Mouse (Mus musculus) macrophage (primary cell): Measurements from ENCODE around the gene Hsd17b2. TPM values are rescaled to one million over a fixed set of nuclear protein-coding genes. Genes with fewer than 3 reads are reported as not detected.
A peak's percentile ranks its signal among the peaks of the same experiment; 100 is the strongest.

Source experiments
- H3K27ac ChIP-seq: fragments of 350-480 bp; formaldehyde crosslinking; 2 replicates; pipeline ENCODE4 v1.9.0; 2021
- H3K36me3 ChIP-seq: fragments of 350-480 bp; formaldehyde crosslinking; 2 replicates; pipeline ENCODE4 v1.9.0; 2021; ENCODE audit errors: inconsistent target
- H3K4me3 ChIP-seq: fragments of 350-480 bp; formaldehyde crosslinking; 2 replicates; pipeline ENCODE4 v1.9.0; 2021; ENCODE audit errors: inconsistent target
- H3K79me2 ChIP-seq: fragments of 350-480 bp; formaldehyde crosslinking; 2 replicates; pipeline ENCODE4 v1.9.0; 2021; ENCODE audit errors: inconsistent target
- WGBS: methylation state at CpG from one replicate; pipeline ENCODE4 v1.1.7; 2026; ENCODE audit warnings: inconsistent platforms; ENCODE audit not compliant: missing documents; 5-methylcytosine and 5-hydroxymethylcytosine counted together
- polyA plus RNA-seq: library from polyadenylated mRNA; stranded (reverse); fragments of 250-400 nt; gene quantifications from 3 replicates; pipeline ENCODE4 v1.2.4, GENCODE M21; 2018; ENCODE audit warnings: inconsistent platforms
- total RNA-seq, 78 experiments: library from RNA; depleted of rRNA; stranded (reverse); fragments of 250-400 nt; gene quantifications; 1 replicate in 9 of 78; 2 replicates in 24 of 78; 3 replicates in 43 of 78; 4 replicates in 2 of 78; pipeline ENCODE4 v1.2.4; 2018; ENCODE audit warnings: inconsistent platforms in 56 of 78

Hsd17b2 gene
- total RNA-seq (2018; cell fraction: chromatin; rRNA removed) = not detected
- not detected for total RNA-seq (2018; cell fraction: cytosol; rRNA removed)
- total RNA-seq (2018; cell fraction: nucleus; rRNA removed) = not detected
- polyA plus RNA-seq = not detected in 3 replicates

- H3K27ac ChIP-seq = no peak within 1 kb of the TSS
- H3K79me2 ChIP-seq = no peaks in the 10 kb centered on the region
- WGBS = 31% methylated on average over 13 of the region's 13 CpGs
- no peaks in the 10 kb centered on the region for H3K36me3 ChIP-seq
- H3K4me3 ChIP-seq = no peak within 1 kb of the TSS
These were observed at the start of gene Hsd17b2 for GRCm38 (mm10) chr8:117701859-117702258. Hsd17b2 (plus strand) TSS chr8:117701904.

- Histone ChIP-seq H3K36me3 (no peaks in the 10 kb centered on the region), H3K79me2 (no peaks in the 10 kb centered on the region), H3K4me3 (no peak overlapping the region), H3K27ac (no peak overlapping the region)
- 100% methylated on average over 1 of the region's 1 CpGs for whole genome bisulfite sequencing
These were observed 49.4 kb upstream of the Hsd17b2 start for GRCm38 (mm10) chr8:117652318-117652717.

- peaks cover 11% of the 10 kb centered on the region; the same call in 1 of the 2 replicates for H3K36me3 ChIP-seq
- H3K4me3 ChIP-seq = no peak overlapping the region
- no peaks in the 10 kb centered on the region for H3K79me2 ChIP-seq
- H3K27ac ChIP-seq = no peak overlapping the region
- WGBS = 65% methylated on average over 7 of the region's 7 CpGs
These were observed 42.7 kb upstream of the Hsd17b2 start for GRCm38 (mm10) chr8:117658990-117659389.

- Histone ChIP-seq H3K36me3 (peaks cover 11% of the 10 kb centered on the region; the same call in 1 of the 2 replicates), H3K4me3 (no peak overlapping the region), H3K27ac (no peak overlapping the region), H3K79me2 (no peaks in the 10 kb centered on the region)
- 59% methylated on average over 11 of the region's 11 CpGs for WGBS
These were observed 41.2 kb upstream of the Hsd17b2 start for GRCm38 (mm10) chr8:117660358-117661031.

GRCm38 (mm10) chr8:117667349-117668124, 34.2 kb upstream of the Hsd17b2 start:
- Histone ChIP-seq H3K4me3 (no peak overlapping the region), H3K27ac (no peak overlapping the region), H3K79me2 (no peaks in the 10 kb centered on the region), H3K36me3 (peaks cover 11% of the 10 kb centered on the region; the same call in 1 of the 2 replicates)
- WGBS = 88% methylated on average over 13 of the region's 13 CpGs

- Histone ChIP-seq H3K4me3 (no peak overlapping the region), H3K27ac (no peak overlapping the region)
- WGBS = 59% methylated on average over 11 of the region's 11 CpGs
These were observed 31.2 kb upstream of the Hsd17b2 start for GRCm38 (mm10) chr8:117670461-117670860.

GRCm38 (mm10) chr8:117672558-117672957, 29.1 kb upstream of the Hsd17b2 start:
- no peak overlapping the region for H3K27ac ChIP-seq
- no peak overlapping the region for H3K4me3 ChIP-seq
- 90% methylated on average over 3 of the region's 3 CpGs for WGBS
- H3K79me2 ChIP-seq = no peaks in the 10 kb centered on the region
- no peaks in the 10 kb centered on the region for H3K36me3 ChIP-seq

More at GRCm38 (mm10) chr8:117670461-117670860, 31.2 kb upstream of the Hsd17b2 start:
- Histone ChIP-seq H3K36me3 (no peaks in the 10 kb centered on the region), H3K79me2 (no peaks in the 10 kb centered on the region)

GRCm38 (mm10) chr8:117673430-117673830, 28.3 kb upstream of the Hsd17b2 start, which contains the start of gene Sdr42e1:
Sdr42e1 (minus strand) TSS chr8:117673689.
- Histone ChIP-seq H3K27ac (no peak within 1 kb of the TSS), H3K36me3 (no peaks in the 10 kb centered on the region), H3K4me3 (peak within 1 kb of the TSS; percentile 80), H3K79me2 (no peaks in the 10 kb centered on the region)
- 12% methylated on average over 12 of the region's 17 CpGs for WGBS

GRCm38 (mm10) chr8:117675171-117675570, 26.5 kb upstream of the Hsd17b2 start:
- H3K79me2 ChIP-seq = no peaks in the 10 kb centered on the region
- 96% methylated on average over 5 of the region's 5 CpGs for WGBS
- no peaks in the 10 kb centered on the region for H3K36me3 ChIP-seq
- no peak overlapping the region for H3K27ac ChIP-seq
- H3K4me3 ChIP-seq = no peak overlapping the region

GRCm38 (mm10) chr8:117676460-117676859, 25.2 kb upstream of the Hsd17b2 start:
- Histone ChIP-seq H3K79me2 (no peaks in the 10 kb centered on the region), H3K36me3 (no peaks in the 10 kb centered on the region), H3K4me3 (no peak overlapping the region), H3K27ac (no peak overlapping the region)
- 82% methylated on average over 9 of the region's 9 CpGs for WGBS

- Histone ChIP-seq H3K27ac (no peak overlapping the region), H3K79me2 (no peaks in the 10 kb centered on the region), H3K36me3 (no peaks in the 10 kb centered on the region), H3K4me3 (no peak overlapping the region)
- WGBS = 89% methylated on average over 8 of the region's 8 CpGs
These were observed 24.7 kb upstream of the Hsd17b2 start for GRCm38 (mm10) chr8:117677011-117677410.

GRCm38 (mm10) chr8:117678650-117679049, 23.1 kb upstream of the Hsd17b2 start:
- Histone ChIP-seq H3K36me3 (no peaks in the 10 kb centered on the region), H3K79me2 (no peaks in the 10 kb centered on the region), H3K27ac (no peak overlapping the region), H3K4me3 (no peak overlapping the region)
- 85% methylated on average over 4 of the region's 4 CpGs for WGBS

- Histone ChIP-seq H3K36me3 (no peaks in the 10 kb centered on the region), H3K27ac (no peak overlapping the region), H3K79me2 (no peaks in the 10 kb centered on the region), H3K4me3 (no peak overlapping the region)
- WGBS = 39% methylated on average over 10 of the region's 10 CpGs
These were observed 17.7 kb upstream of the Hsd17b2 start for GRCm38 (mm10) chr8:117683925-117684472.

- Histone ChIP-seq H3K27ac (no peak overlapping the region), H3K36me3 (no peaks in the 10 kb centered on the region), H3K4me3 (no peak overlapping the region), H3K79me2 (no peaks in the 10 kb centered on the region)
- 17% methylated on average over 11 of the region's 11 CpGs for WGBS
These were observed 17.2 kb upstream of the Hsd17b2 start for GRCm38 (mm10) chr8:117684504-117684903.

- H3K79me2 ChIP-seq = no peaks in the 10 kb centered on the region
- H3K36me3 ChIP-seq = no peaks in the 10 kb centered on the region
- H3K4me3 ChIP-seq = no peak overlapping the region
- H3K27ac ChIP-seq = no peak overlapping the region
- 89% methylated on average over 7 of the region's 7 CpGs for WGBS
These were observed 13.8 kb upstream of the Hsd17b2 start for GRCm38 (mm10) chr8:117687890-117688289.
